Mouse (Mus musculus) spleen, adult 2 months (tissue): Measurements from ENCODE around the gene Dennd6b. TPM values are rescaled to one million over a fixed set of nuclear protein-coding genes. Genes with fewer than 3 reads are reported as not detected.

Experiments
- DNase-seq, 2 experiments: peaks; one replicate each; pipeline versions ENCODE4 v3.0.0 to v3.0.0-alpha.2; 2012 to 2021; ENCODE audit warnings: low spot score in 2 of 2, low read depth in 1 of 2
- H3K27ac ChIP-seq: fragments of 200-500 bp; 2 replicates; pipeline ENCODE4 v1.5.1; 2012; ENCODE audit warnings: low read length, inconsistent platforms; ENCODE audit not compliant: insufficient read depth
- H3K27me3 ChIP-seq: fragments of 200-500 bp; 2 replicates; pipeline ENCODE4 v1.6.1; 2012; ENCODE audit warnings: mild to moderate bottlenecking, moderate library complexity, low read length, inconsistent platforms; ENCODE audit not compliant: control insufficient read depth, insufficient read depth
- H3K36me3 ChIP-seq: fragments of 200-500 bp; 2 replicates; pipeline ENCODE4 v1.6.1; 2012; ENCODE audit warnings: mild to moderate bottlenecking, low read length, inconsistent platforms; ENCODE audit not compliant: control insufficient read depth, insufficient read depth
- H3K4me1 ChIP-seq: fragments of 200-500 bp; 2 replicates; pipeline ENCODE4 v1.6.1; 2011; ENCODE audit warnings: inconsistent platforms; ENCODE audit not compliant: control insufficient read depth, insufficient read depth, insufficient read length
- H3K4me3 ChIP-seq: fragments of 200-500 bp; 2 replicates; pipeline ENCODE4 v1.5.1; 2011; ENCODE audit warnings: mild to moderate bottlenecking, inconsistent platforms; ENCODE audit not compliant: insufficient read depth, insufficient read length; ENCODE audit errors: extremely low read depth
- CTCF ChIP-seq: fragments of 200-500 bp; IDR thresholded peaks from 2 replicates; pipeline ENCODE4 v1.5.1; 2011; ENCODE audit warnings: mild to moderate bottlenecking, inconsistent platforms; ENCODE audit not compliant: insufficient read depth, insufficient read length, insufficient replicate concordance; ENCODE audit errors: extremely low read depth
- POLR2A ChIP-seq: fragments of 200-500 bp; IDR thresholded peaks from 2 replicates; pipeline ENCODE4 v1.6.1; 2011; ENCODE audit warnings: low read depth, low read length, inconsistent platforms
- WGBS: fragments of 180-500 bp; shearing (Covaris S2); methylation state at CpG from one replicate; pipeline ENCODE4 v1.1.7; 2018; 5-methylcytosine and 5-hydroxymethylcytosine counted together
- polyA plus RNA-seq: library from polyadenylated mRNA; depleted of rRNA; stranded (reverse); fragments of >200 nt; gene quantifications from 2 replicates; pipeline ENCODE4 v1.2.3, GENCODE M21; 2012

Dennd6b gene
- polyA plus RNA-seq, 1 experiment, result 25.2 TPM

GRCm38 (mm10) chr15:89207457-89207856 is 11.2 kb upstream of the Dennd6b start:
- WGBS, result 89% methylated on average over 4 of the region's 4 CpGs
- TF ChIP-seq POLR2A (no peak), CTCF (no peak)
- peaks cover 4% of the 10 kb centered on the region; the same call in 1 of the 2 replicates for H3K4me1 ChIP-seq
- H3K27ac ChIP-seq, result no peak overlapping the region
- DNase-seq, result no peak
- no peaks in the 10 kb centered on the region for H3K36me3 ChIP-seq
- H3K27me3 ChIP-seq, result no peaks in the 10 kb centered on the region
- H3K4me3 ChIP-seq, result no peak overlapping the region

GRCm38 (mm10) chr15:89197056-89197455 is 760 bp upstream of the Dennd6b start:
- DNase-seq, result no peak
- H3K36me3 ChIP-seq, result no peaks in the 10 kb centered on the region
- no peaks in the 10 kb centered on the region for H3K27me3 ChIP-seq
- H3K4me1 ChIP-seq, result peaks cover 7% of the 10 kb centered on the region; the same call in 1 of the 2 replicates
- TF ChIP-seq POLR2A (no peak), CTCF (no peak)
- peak overlapping the region; percentile 48; the same call in 1 of the 2 replicates for H3K4me3 ChIP-seq
- H3K27ac ChIP-seq, result peak overlapping the region; percentile 50; the same call in 1 of the 2 replicates
- WGBS, result 78% methylated on average over 15 of the region's 15 CpGs

- TF ChIP-seq CTCF (no peak), POLR2A (peak; percentile 44)
- Histone ChIP-seq H3K4me3 (peak overlapping the region; percentile 82), H3K27ac (peak overlapping the region; percentile 95), H3K4me1 (peaks cover 7% of the 10 kb centered on the region; the same call in 1 of the 2 replicates), H3K36me3 (no peaks in the 10 kb centered on the region), H3K27me3 (no peaks in the 10 kb centered on the region)
- WGBS, result under 1% methylated on average over 22 of the region's 25 CpGs
- DNase-seq, result peak; percentile 68 to 91
Measured at GRCm38 (mm10) chr15:89195690-89196312, 495 bp downstream of the Dennd6b start.

GRCm38 (mm10) chr15:89195261-89195681 is 1.0 kb downstream of the Dennd6b start:
- DNase-seq, result no peak
- 35% methylated on average over 6 of the region's 6 CpGs for WGBS

GRCm38 (mm10) chr15:89184937-89185227 is 11.4 kb downstream of the Dennd6b start:
- Histone ChIP-seq H3K4me3 (no peak overlapping the region), H3K36me3 (no peaks in the 10 kb centered on the region), H3K4me1 (peaks cover 16% of the 10 kb centered on the region), H3K27ac (no peak overlapping the region), H3K27me3 (0 out of 2 replicates have a peak, but pooled peaks cover 2% of the 10 kb centered on the region)
- WGBS, result 82% methylated on average over 5 of the region's 5 CpGs
- DNase-seq, result no peak
- TF ChIP-seq POLR2A (no peak), CTCF (no peak)

More at GRCm38 (mm10) chr15:89195261-89195681, 1.0 kb downstream of the Dennd6b start:
- Histone ChIP-seq H3K27me3 (no peaks in the 10 kb centered on the region), H3K4me1 (peaks cover 7% of the 10 kb centered on the region; the same call in 1 of the 2 replicates), H3K4me3 (no peak overlapping the region), H3K27ac (no peak overlapping the region), H3K36me3 (no peaks in the 10 kb centered on the region; the same call in 1 of the 2 replicates)
- TF ChIP-seq CTCF, result no peak
- no peak for TF ChIP-seq POLR2A

- Histone ChIP-seq H3K36me3 (no peaks in the 10 kb centered on the region), H3K27ac (no peak overlapping the region), H3K4me1 (peaks cover 17% of the 10 kb centered on the region), H3K27me3 (0 out of 2 replicates have a peak, but pooled peaks cover 2% of the 10 kb centered on the region), H3K4me3 (no peak overlapping the region)
- no peak for TF ChIP-seq POLR2A
- TF ChIP-seq CTCF, result no peak
- no peak for DNase-seq
- whole genome bisulfite sequencing, result 87% methylated on average over 5 of the region's 5 CpGs
Measured at GRCm38 (mm10) chr15:89184141-89184936, 12.0 kb downstream of the Dennd6b start.
